22 mouse cellular contexts compared by ENCODE assay signal in genomic region chr5:150559519-150560103, GRCm38 (mm10). TPM values are rescaled to one million over a fixed set of nuclear protein-coding genes. Genes with fewer than 3 reads are reported as not detected.
"Had no signal": no experiment of that assay in that cellular context is flagged by ENCODE, and none has a peak within 500 bp of the region (broad histone marks: within the 10 kb centered on the region; RNA-seq: fewer than 3 reads in every experiment).

No protein-coding gene starts in this region.

- H3K9me3 ChIP-seq: midbrain, embryonic 10.5 days; neural tube, embryonic 12.5 days; stomach, embryonic 15.5 days had no signal

- H3K27ac ChIP-seq: layer of hippocampus, adult 2 months; midbrain, embryonic 10.5 days; neural tube, embryonic 12.5 days; stomach, embryonic 15.5 days had no signal

- H3K4me3 ChIP-seq: layer of hippocampus, adult 2 months; midbrain, embryonic 10.5 days; neural tube, embryonic 12.5 days; stomach, embryonic 15.5 days had no signal

- H3K4me1 ChIP-seq: midbrain, embryonic 10.5 days; neural tube, embryonic 12.5 days; stomach, embryonic 15.5 days had no signal

- H3K4me2 ChIP-seq: liver, embryonic 11.5 days; lung, embryonic 14.5 days; neural tube, embryonic 12.5 days; stomach, embryonic 15.5 days had no signal

- H3K9ac ChIP-seq: lung, embryonic 14.5 days; neural tube, embryonic 12.5 days; stomach, embryonic 15.5 days had no signal

- DNase-seq: kidney, postnatal 10 days; kidney, postnatal 4 days; left cerebral cortex, postnatal 4 days; lung, embryonic 14.5 days; lung, postnatal 10 days; lung, postnatal 4 days; midbrain, embryonic 14.5 days; right cerebral cortex, postnatal 14 days; thymus, postnatal 14 days had no signal

- H3K27me3 ChIP-seq: neural tube, embryonic 12.5 days; stomach, embryonic 15.5 days had no signal

RNA-seq across cellular contexts. Expression of gene Zar1l, which starts 41.6 kb away (rescaled TPM):
- total RNA-seq: layer of hippocampus, adult 2 months; layer of hippocampus, postnatal 14 days; left cerebral cortex, postnatal 4 days; megakaryocyte, adult 5-6 weeks; monocyte, adult 5-6 weeks; neutrophil, adult 5-6 weeks had no signal
- polyA plus RNA-seq: kidney, embryonic 14.5 days; limb, embryonic 14.5 days; liver, embryonic 11.5 days; liver, embryonic 16.5 days; lung, embryonic 14.5 days; midbrain, embryonic 10.5 days; midbrain, embryonic 14.5 days; neural tube, embryonic 12.5 days; spleen, adult 2 months; stomach, embryonic 15.5 days had no signal
